Mouse (Mus musculus) intestine, embryonic 14.5 days (tissue): Measurements from ENCODE around the gene Ifna11. TPM values are rescaled to one million over a fixed set of nuclear protein-coding genes. Genes with fewer than 3 reads are reported as not detected.
"Not testable (repeated sequence)": the region's sequence is repeated elsewhere in the genome, so short reads cannot be mapped to it uniquely, and the experiment has no call there.

Source experiments
- ATAC-seq: fragments of 200-750 bp; cut with Nextera tagmentation; replicated peaks from 2 replicates; pipeline ENCODE4 v1.8.0; 2017; ENCODE audit warnings: low read depth, moderate number of reproducible peaks, moderate TSS enrichment, moderate library complexity; ENCODE audit not compliant: low FRiP score, low TSS enrichment
- DNase-seq: peaks from one replicate; pipeline ENCODE4 v3.0.0-alpha.2; 2018; ENCODE audit warnings: low spot score
- H3K27ac ChIP-seq: fragments of 300-500 bp; sonication (generic); 2 replicates; pipeline ENCODE4 v1.5.1; 2014; ENCODE audit warnings: low read depth, mild to moderate bottlenecking, control low read depth
- H3K27me3 ChIP-seq: fragments of 300-500 bp; sonication (generic); replicated peaks from 2 replicates; pipeline ENCODE4 v1.6.1; 2014; ENCODE audit warnings: low read length, control low read depth; ENCODE audit not compliant: control insufficient read depth, insufficient read depth
- H3K36me3 ChIP-seq: fragments of 300-500 bp; sonication (generic); 2 replicates; pipeline ENCODE4 v1.6.1; 2014; ENCODE audit warnings: low read length, control low read depth; ENCODE audit not compliant: control insufficient read depth, insufficient read depth
- H3K4me1 ChIP-seq: fragments of 300-500 bp; sonication (generic); replicated peaks from 2 replicates; pipeline ENCODE4 v1.6.1; 2014; ENCODE audit warnings: low read length, control low read depth, mixed read lengths; ENCODE audit not compliant: control insufficient read depth, insufficient read depth
- H3K4me2 ChIP-seq: fragments of 300-500 bp; sonication (generic); 2 replicates; pipeline ENCODE4 v1.6.1; 2014; ENCODE audit warnings: low read length
- H3K4me3 ChIP-seq: fragments of 300-500 bp; sonication (generic); 2 replicates; pipeline ENCODE4 v1.5.1; 2014; ENCODE audit warnings: low read depth, low read length, control low read depth, mixed read lengths
- H3K9ac ChIP-seq: fragments of 300-500 bp; sonication (generic); 2 replicates; pipeline ENCODE4 v1.6.1; 2014; ENCODE audit warnings: mild to moderate bottlenecking, low read length
- H3K9me3 ChIP-seq: fragments of 300-500 bp; sonication (generic); 2 replicates; pipeline ENCODE4 v1.6.1; 2016; ENCODE audit warnings: low read length, control low read depth; ENCODE audit not compliant: control insufficient read depth
- WGBS: fragments of 180-500 bp; shearing (Covaris S2); extraction: QIAGEN DNeasy Blood & Tissue Kit; methylation state at CpG from one replicate; pipeline ENCODE4 v1.1.7; 2014; 5-methylcytosine and 5-hydroxymethylcytosine counted together
- polyA plus RNA-seq: library from polyadenylated mRNA; unstranded; fragments of >200 nt; fragmentation: Nextera tagmentation; extraction: Ambion mirVana; gene quantifications from 2 replicates; pipeline ENCODE4 v1.2.1, GENCODE M21; 2014

The Ifna11 gene
- polyA plus RNA-seq, 1 experiment from 2014 or later: not detected

- H3K4me1 ChIP-seq, H3K4me3 ChIP-seq, ATAC-seq, DNase-seq, H3K9me3 ChIP-seq, H3K4me2 ChIP-seq, H3K9ac ChIP-seq, H3K36me3 ChIP-seq, H3K27me3 ChIP-seq, H3K27ac ChIP-seq: not testable (repeated sequence)
- no CpG with 5 or more reads among the region's 28 CpGs for WGBS
These were observed 28.5 kb upstream of the Ifna11 start, which contains the start of gene Gm13278 for GRCm38 (mm10) chr4:88791250-88791649. Gene Gm13278, plus strand, starts transcription at chr4:88791550.

- H3K9me3 ChIP-seq: not testable (repeated sequence)
These were observed 25.7 kb upstream of the Ifna11 start, which contains the start of gene Gm13275 for GRCm38 (mm10) chr4:88793936-88794675. Gene Gm13275, plus strand, starts transcription at chr4:88794487.

GRCm38 (mm10) chr4:88797097-88797496 lies 22.7 kb upstream of the Ifna11 start, which contains the start of gene Gm13279:
Gene Gm13279, plus strand, starts transcription at chr4:88797397.
- not testable (repeated sequence) for H3K27me3 ChIP-seq, H3K27ac ChIP-seq, ATAC-seq, H3K36me3 ChIP-seq, H3K4me2 ChIP-seq, H3K9me3 ChIP-seq, DNase-seq, H3K9ac ChIP-seq, H3K4me1 ChIP-seq, H3K4me3 ChIP-seq
- WGBS: no CpG with 5 or more reads among the region's 28 CpGs

More at GRCm38 (mm10) chr4:88793936-88794675, 25.7 kb upstream of the Ifna11 start, which contains the start of gene Gm13275:
- not testable (repeated sequence) for H3K27me3 ChIP-seq, H3K27ac ChIP-seq, ATAC-seq, H3K4me2 ChIP-seq, H3K4me3 ChIP-seq, DNase-seq, H3K4me1 ChIP-seq, H3K36me3 ChIP-seq, H3K9ac ChIP-seq
- 0% methylated on average over 9 of the region's 52 CpGs for WGBS

GRCm38 (mm10) chr4:88799365-88799764 lies 20.4 kb upstream of the Ifna11 start, which contains the start of gene Gm13285:
Gene Gm13285, plus strand, starts transcription at chr4:88799665.
- H3K4me3 ChIP-seq, ATAC-seq, H3K9me3 ChIP-seq, H3K27me3 ChIP-seq, H3K4me2 ChIP-seq, H3K36me3 ChIP-seq, H3K9ac ChIP-seq, H3K4me1 ChIP-seq, DNase-seq, H3K27ac ChIP-seq: not testable (repeated sequence)
- 0% methylated on average over 1 of the region's 7 CpGs for WGBS

- not testable (repeated sequence) for H3K27me3 ChIP-seq, H3K4me1 ChIP-seq, H3K4me2 ChIP-seq, H3K9ac ChIP-seq, H3K9me3 ChIP-seq, H3K4me3 ChIP-seq, ATAC-seq, DNase-seq, H3K27ac ChIP-seq, H3K36me3 ChIP-seq
- WGBS: no CpG with 5 or more reads among the region's 29 CpGs
These were observed 16.8 kb upstream of the Ifna11 start, which contains the start of gene Gm13287 for GRCm38 (mm10) chr4:88802954-88803353. Gene Gm13287, plus strand, starts transcription at chr4:88803254.

GRCm38 (mm10) chr4:88805231-88805630 lies 14.5 kb upstream of the Ifna11 start, which contains the start of gene Gm13288:
Gene Gm13288, plus strand, starts transcription at chr4:88805531.
- H3K9ac ChIP-seq, DNase-seq, H3K27me3 ChIP-seq, H3K4me3 ChIP-seq, H3K36me3 ChIP-seq, H3K4me2 ChIP-seq, ATAC-seq, H3K4me1 ChIP-seq, H3K27ac ChIP-seq, H3K9me3 ChIP-seq: not testable (repeated sequence)
- no CpG with 5 or more reads among the region's 8 CpGs for WGBS

GRCm38 (mm10) chr4:88805761-88806160 lies 14.0 kb upstream of the Ifna11 start:
- not testable (repeated sequence) for H3K36me3 ChIP-seq, H3K9me3 ChIP-seq, DNase-seq, H3K4me2 ChIP-seq, H3K4me1 ChIP-seq, H3K27ac ChIP-seq, H3K27me3 ChIP-seq, ATAC-seq, H3K4me3 ChIP-seq, H3K9ac ChIP-seq
- WGBS: 1% methylated on average over 9 of the region's 34 CpGs

- Histone ChIP-seq H3K36me3 (no peaks in the 10 kb centered on the region), H3K27ac (no peak within 1 kb of the TSS), H3K9me3 (no peaks in the 10 kb centered on the region), H3K4me1 (no peaks in the 10 kb centered on the region), H3K4me3 (no peak within 1 kb of the TSS), H3K4me2 (no peak within 1 kb of the TSS), H3K9ac (no peak within 1 kb of the TSS), H3K27me3 (no peaks in the 10 kb centered on the region)
- DNase-seq: no peak
- no peak for ATAC-seq
- 64% methylated on average over 3 of the region's 3 CpGs for WGBS
These were observed 3.8 kb upstream of the Ifna11 start, which contains the start of gene Ifna7 for GRCm38 (mm10) chr4:88815928-88816327. Gene Ifna7, plus strand, starts transcription at chr4:88816228.
